Mouse (Mus musculus) midbrain, embryonic 16.5 days (tissue): Measurements from ENCODE around the gene Tfcp2. TPM values are rescaled to one million over a fixed set of nuclear protein-coding genes. Genes with fewer than 3 reads are reported as not detected.
"Not testable (repeated sequence)": the region's sequence is repeated elsewhere in the genome, so short reads cannot be mapped to it uniquely, and the experiment has no call there.

Experiments used
- ATAC-seq: fragments of 200-750 bp; cut with Nextera tagmentation; 2 replicates; pipeline ENCODE4 v1.8.0; 2017; ENCODE audit warnings: moderate TSS enrichment
- H3K27ac ChIP-seq: fragments of 300-500 bp; sonication (generic); 2 replicates; pipeline ENCODE4 v1.5.1; 2014; ENCODE audit warnings: mild to moderate bottlenecking, low read length, mixed read lengths
- H3K27me3 ChIP-seq: fragments of 300-500 bp; sonication (generic); 2 replicates; pipeline ENCODE4 v1.6.1; 2014; ENCODE audit warnings: low read depth, low read length, mixed read lengths; ENCODE audit not compliant: control insufficient read depth, insufficient read depth
- H3K36me3 ChIP-seq: fragments of 300-500 bp; sonication (generic); 2 replicates; pipeline ENCODE4 v1.6.1; 2014; ENCODE audit warnings: mild to moderate bottlenecking, low read length, moderate library complexity, mixed read lengths; ENCODE audit not compliant: control insufficient read depth, insufficient read depth
- H3K4me1 ChIP-seq: fragments of 300-500 bp; sonication (generic); 2 replicates; pipeline ENCODE4 v1.6.1; 2014; ENCODE audit warnings: mild to moderate bottlenecking, low read length, mixed read lengths; ENCODE audit not compliant: control insufficient read depth, insufficient read depth
- H3K4me2 ChIP-seq: fragments of 300-500 bp; sonication (generic); 2 replicates; pipeline ENCODE4 v1.6.1; 2014; ENCODE audit warnings: mild to moderate bottlenecking, low read length, mixed read lengths
- H3K4me3 ChIP-seq: fragments of 300-500 bp; sonication (generic); 2 replicates; pipeline ENCODE4 v1.5.1; 2014; ENCODE audit warnings: low read depth, mild to moderate bottlenecking, low read length, moderate library complexity, mixed read lengths
- H3K9ac ChIP-seq: fragments of 300-500 bp; sonication (generic); 2 replicates; pipeline ENCODE4 v1.6.1; 2014; ENCODE audit warnings: low read depth, low read length, mixed read lengths
- H3K9me3 ChIP-seq: fragments of 300-500 bp; sonication (generic); replicated peaks from 2 replicates; pipeline ENCODE4 v1.6.1; 2014; ENCODE audit warnings: mild to moderate bottlenecking, low read length, mixed read lengths; ENCODE audit not compliant: control insufficient read depth, poor library complexity, severe bottlenecking
- WGBS: fragments of 180-500 bp; shearing (Covaris S2); extraction: QIAGEN DNeasy Blood & Tissue Kit; methylation state at CpG from one replicate; pipeline ENCODE4 v1.1.7; 2014; 5-methylcytosine and 5-hydroxymethylcytosine counted together
- polyA plus RNA-seq: library from polyadenylated mRNA; unstranded; fragments of >200 nt; fragmentation: Nextera tagmentation; extraction: Ambion mirVana; gene quantifications from 2 replicates; pipeline ENCODE4 v1.2.1, GENCODE M21; 2015

Tfcp2 gene
- polyA plus RNA-seq, 1 experiment from 2014 or later: 38.6 TPM

DNA sequence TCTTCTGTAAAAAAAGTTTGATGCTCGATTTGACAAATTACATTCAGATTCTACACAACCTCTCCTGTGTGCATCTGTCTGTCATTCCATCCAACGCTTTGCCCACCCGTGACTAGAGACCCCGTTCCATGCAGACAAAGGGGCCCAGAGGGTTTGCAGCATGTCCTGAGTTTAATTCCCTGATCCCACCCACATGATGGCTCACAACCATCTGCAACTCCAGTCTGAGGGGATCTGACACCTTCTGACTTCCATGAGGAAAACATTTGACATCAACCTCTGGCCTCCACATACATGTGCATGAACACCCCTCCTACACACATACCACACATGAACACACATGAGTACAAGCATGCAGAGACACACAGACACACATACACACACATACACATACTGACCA, 10.4 kb downstream of the Tfcp2 start:
- Histone ChIP-seq H3K9ac (no peak overlapping the region), H3K4me1 (no peaks in the 10 kb centered on the region), H3K27ac (no peak overlapping the region), H3K4me2 (no peak overlapping the region), H3K27me3 (no peaks in the 10 kb centered on the region), H3K4me3 (no peak overlapping the region), H3K9me3 (no peaks in the 10 kb centered on the region), H3K36me3 (no peaks in the 10 kb centered on the region)
- ATAC-seq: no peak
- WGBS: 94% methylated on average over 4 of the region's 4 CpGs

- H3K9ac ChIP-seq, H3K36me3 ChIP-seq, H3K27ac ChIP-seq, H3K4me1 ChIP-seq, H3K4me3 ChIP-seq, H3K4me2 ChIP-seq, H3K27me3 ChIP-seq, ATAC-seq, H3K9me3 ChIP-seq: not testable (repeated sequence)
- WGBS: 86% methylated on average over 1 of the region's 1 CpGs
Observed at GRCm38 (mm10) chr15:100541001-100541400, 10.8 kb downstream of the Tfcp2 start.

DNA sequence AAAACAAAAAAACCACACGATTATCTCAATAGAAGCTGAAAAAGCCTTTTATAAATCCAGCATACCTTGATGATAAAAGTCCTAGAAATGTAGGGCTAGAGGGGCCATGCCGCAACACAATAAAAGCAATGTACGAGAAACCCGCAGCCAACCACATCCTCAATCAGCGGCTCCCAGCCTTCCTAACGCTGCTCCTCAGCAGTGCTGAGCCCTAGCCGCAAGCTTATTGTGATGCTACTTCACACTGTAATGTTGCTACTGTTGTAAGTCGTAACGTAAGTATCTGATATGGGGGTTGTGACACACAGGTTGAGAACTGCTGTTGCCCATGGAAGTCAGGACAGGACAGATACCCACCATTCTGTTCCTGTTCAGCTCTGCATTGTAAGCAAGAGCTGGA, 12.4 kb downstream of the Tfcp2 start:
- Histone ChIP-seq H3K9ac (no peak overlapping the region), H3K27ac (no peak overlapping the region), H3K4me2 (no peak overlapping the region), H3K4me3 (no peak overlapping the region), H3K36me3 (peaks cover 5% of the 10 kb centered on the region; the same call in 1 of the 2 replicates), H3K27me3 (no peaks in the 10 kb centered on the region), H3K9me3 (no peaks in the 10 kb centered on the region), H3K4me1 (no peaks in the 10 kb centered on the region)
- ATAC-seq: no peak
- 94% methylated on average over 9 of the region's 9 CpGs for WGBS

- Histone ChIP-seq H3K4me2 (no peak overlapping the region), H3K27ac (no peak overlapping the region), H3K36me3 (peaks cover 5% of the 10 kb centered on the region; the same call in 1 of the 2 replicates), H3K4me1 (no peaks in the 10 kb centered on the region), H3K4me3 (no peak overlapping the region), H3K9me3 (no peaks in the 10 kb centered on the region), H3K27me3 (no peaks in the 10 kb centered on the region), H3K9ac (no peak overlapping the region)
- ATAC-seq: no peak
- WGBS: 89% methylated on average over 6 of the region's 6 CpGs
Observed at GRCm38 (mm10) chr15:100537913-100538312, 13.9 kb downstream of the Tfcp2 start.

GRCm38 (mm10) chr15:100527900-100528299, 23.9 kb downstream of the Tfcp2 start:
- H3K27ac ChIP-seq: no peak overlapping the region
- no peak overlapping the region for H3K9ac ChIP-seq
- ATAC-seq: no peak
- H3K4me1 ChIP-seq: no peaks in the 10 kb centered on the region
- H3K9me3 ChIP-seq: no peaks in the 10 kb centered on the region
- no peaks in the 10 kb centered on the region for H3K27me3 ChIP-seq
- no peaks in the 10 kb centered on the region for H3K36me3 ChIP-seq
- no peak overlapping the region for H3K4me2 ChIP-seq
- H3K4me3 ChIP-seq: no peak overlapping the region
- WGBS: 89% methylated on average over 5 of the region's 5 CpGs

GRCm38 (mm10) chr15:100525405-100525804, 26.4 kb downstream of the Tfcp2 start:
- H3K36me3 ChIP-seq: 0 out of 2 replicates have a peak, but pooled peaks cover 2% of the 10 kb centered on the region
- H3K4me1 ChIP-seq: no peaks in the 10 kb centered on the region
- no peak overlapping the region for H3K4me2 ChIP-seq
- no peak overlapping the region for H3K27ac ChIP-seq
- 96% methylated on average over 14 of the region's 14 CpGs for WGBS
- no peaks in the 10 kb centered on the region for H3K27me3 ChIP-seq
- no peaks in the 10 kb centered on the region for H3K9me3 ChIP-seq
- ATAC-seq: no peak
- no peak overlapping the region for H3K9ac ChIP-seq
- H3K4me3 ChIP-seq: no peak overlapping the region

GRCm38 (mm10) chr15:100520306-100520705, 31.5 kb downstream of the Tfcp2 start:
- ATAC-seq: no peak
- WGBS: 95% methylated on average over 14 of the region's 14 CpGs

GRCm38 (mm10) chr15:100515121-100515520, 36.7 kb downstream of the Tfcp2 start:
- no peak for ATAC-seq
- H3K4me2 ChIP-seq: no peak overlapping the region
- H3K27ac ChIP-seq: no peak overlapping the region
- H3K4me1 ChIP-seq: no peaks in the 10 kb centered on the region
- peaks cover 39% of the 10 kb centered on the region for H3K36me3 ChIP-seq
- H3K9ac ChIP-seq: no peak overlapping the region
- 83% methylated on average over 2 of the region's 2 CpGs for WGBS
- no peak overlapping the region for H3K4me3 ChIP-seq
- H3K27me3 ChIP-seq: no peaks in the 10 kb centered on the region
- no peaks in the 10 kb centered on the region for H3K9me3 ChIP-seq

More at GRCm38 (mm10) chr15:100520306-100520705, 31.5 kb downstream of the Tfcp2 start:
- Histone ChIP-seq H3K4me1 (no peaks in the 10 kb centered on the region), H3K4me3 (no peak overlapping the region), H3K27me3 (no peaks in the 10 kb centered on the region), H3K9me3 (no peaks in the 10 kb centered on the region), H3K4me2 (no peak overlapping the region), H3K9ac (no peak overlapping the region), H3K36me3 (peaks cover 17% of the 10 kb centered on the region; the same call in 1 of the 2 replicates), H3K27ac (no peak overlapping the region)

DNA sequence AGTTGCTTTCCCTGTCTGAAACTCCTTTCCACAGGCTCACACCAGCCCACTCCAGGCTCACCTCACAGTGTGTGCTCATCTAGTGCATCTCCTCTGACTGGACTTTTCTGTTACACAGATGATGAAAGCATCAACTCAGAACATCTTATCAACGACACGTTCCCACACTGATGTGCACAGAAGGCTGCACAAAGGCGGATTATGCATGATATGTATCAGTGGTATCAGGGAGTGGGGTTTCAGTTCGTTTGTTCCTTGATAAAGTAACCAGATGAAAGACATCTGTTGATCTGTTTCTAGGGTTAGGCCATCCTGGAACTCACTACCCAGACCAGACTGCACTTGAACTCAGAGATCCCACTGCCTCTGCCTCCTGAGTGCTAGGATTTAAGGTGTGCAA, 38.4 kb downstream of the Tfcp2 start:
- WGBS: 92% methylated on average over 4 of the region's 4 CpGs
- Histone ChIP-seq H3K27me3 (no peaks in the 10 kb centered on the region), H3K4me1 (no peaks in the 10 kb centered on the region), H3K4me3 (no peak overlapping the region), H3K9me3 (no peaks in the 10 kb centered on the region), H3K27ac (no peak overlapping the region), H3K4me2 (no peak overlapping the region), H3K9ac (no peak overlapping the region), H3K36me3 (peaks cover 40% of the 10 kb centered on the region)
- no peak for ATAC-seq
